Mouse (Mus musculus): ENCODE results near the gene Kif1b. TPM values are rescaled to one million over a fixed set of nuclear protein-coding genes. Genes with fewer than 3 reads are reported as not detected.

Gene Kif1b
- total and polyA plus RNA-seq, 3 experiments, result 8.8 to 20.2 (median 16.3) TPM

DNA sequence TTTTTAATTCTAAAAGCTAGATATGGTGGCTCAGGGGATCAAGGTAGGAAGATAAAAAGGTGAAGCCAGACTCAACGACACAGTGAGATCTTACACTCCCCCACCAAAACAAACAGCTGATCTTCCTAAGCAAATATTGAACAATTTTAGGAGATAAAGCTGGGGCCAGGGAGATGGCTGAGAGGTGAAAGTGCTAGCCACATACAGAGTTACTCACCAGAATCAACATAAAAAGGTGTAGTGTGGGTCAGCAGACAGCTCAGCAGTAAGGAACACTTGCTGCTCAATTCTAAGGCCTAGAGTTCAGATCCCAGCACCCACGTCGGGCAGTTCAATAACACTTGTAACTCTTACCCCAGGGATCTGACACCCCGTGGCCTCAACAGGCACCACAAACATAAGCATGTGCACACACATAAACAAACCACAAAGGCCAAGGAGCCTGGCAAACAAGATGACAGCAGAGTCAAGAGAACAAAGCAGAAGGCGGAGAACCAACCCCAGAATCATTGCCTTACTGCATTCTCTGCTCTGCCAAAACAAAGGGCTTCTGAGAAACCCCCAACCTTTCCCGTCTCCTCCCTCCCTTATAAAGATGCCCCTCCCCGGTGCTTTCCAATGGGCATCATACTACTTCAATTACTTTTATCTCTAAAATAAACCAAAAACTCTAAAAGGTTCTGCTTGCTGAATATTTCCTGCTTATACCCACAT, 25.3 kb downstream of the Kif1b start:
- TF ChIP-seq ETS1 (IDR thresholded peaks at IDR 0.05; ENCODE audit: low read depth, low read length) (no peak), USF2 (IDR thresholded peaks at IDR 0.05; ENCODE audit: borderline replicate concordance in 1 of 2, insufficient read depth in 1 of 2, low read depth in 1 of 2, low read length in 2 of 2) (no peak), CHD2 (IDR thresholded peaks at IDR 0.05; ENCODE audit: low read length) (no peak), ELF1 (IDR thresholded peaks at IDR 0.05; ENCODE audit: low read depth, low read length) (no peak), HCFC1 (IDR thresholded peaks at IDR 0.05; ENCODE audit: low read depth, low read length) (no peak), ZKSCAN1 (IDR thresholded peaks at IDR 0.05; ENCODE audit: low read depth, low read length) (no peak), KAT2A (conservative IDR thresholded peaks at IDR 0.05; ENCODE audit: low read depth, low read length) (no peak), SIN3A (IDR thresholded peaks at IDR 0.05; ENCODE audit: low read length) (no peak), MEF2A (IDR thresholded peaks at IDR 0.05; ENCODE audit: extremely low read depth, insufficient replicate concordance, low read depth, low read length, poor library complexity, severe bottlenecking) (no peak)
- H3K36me3 ChIP-seq (ENCODE audit: control insufficient read depth in 1 of 2, insufficient read depth in 2 of 2, low read length in 2 of 2), result peaks cover 0 to 2% of the 10 kb centered on the region in 2 experiments; a peak in 2 of 4 replicates
- H3K79me2 ChIP-seq (ENCODE audit: control insufficient read depth, insufficient read depth, low read length, poor library complexity), result no peaks in the 10 kb centered on the region; the same call in 1 of the 2 replicates
- no peaks in the 10 kb centered on the region for H3K9me3 ChIP-seq (replicated peaks; ENCODE audit: insufficient read depth, low read length)
- H3K27me3 ChIP-seq (ENCODE audit: control insufficient read depth in 1 of 2, insufficient read depth in 2 of 2, low read length in 2 of 2), result no peaks in the 10 kb centered on the region
- peaks cover 0 to 2% of the 10 kb centered on the region in 2 experiments; a peak in 1 of 4 replicates for H3K4me1 ChIP-seq (ENCODE audit: control insufficient read depth in 1 of 2, insufficient read depth in 2 of 2, low read length in 2 of 2)
- no peak for DNase-seq (ENCODE audit: low read depth, low spot score)
- H3K9ac ChIP-seq (ENCODE audit: control insufficient read depth, low read depth, low read length, poor library complexity, severe bottlenecking), result no peak overlapping the region
- H3K27ac ChIP-seq (ENCODE audit: control insufficient read depth, low read depth, low read length), result no peak overlapping the region
- no peak overlapping the region for H3K4me3 ChIP-seq (ENCODE audit: control insufficient read depth in 1 of 2, insufficient read depth in 1 of 2, low read depth in 2 of 2, low read length in 2 of 2)

DNA sequence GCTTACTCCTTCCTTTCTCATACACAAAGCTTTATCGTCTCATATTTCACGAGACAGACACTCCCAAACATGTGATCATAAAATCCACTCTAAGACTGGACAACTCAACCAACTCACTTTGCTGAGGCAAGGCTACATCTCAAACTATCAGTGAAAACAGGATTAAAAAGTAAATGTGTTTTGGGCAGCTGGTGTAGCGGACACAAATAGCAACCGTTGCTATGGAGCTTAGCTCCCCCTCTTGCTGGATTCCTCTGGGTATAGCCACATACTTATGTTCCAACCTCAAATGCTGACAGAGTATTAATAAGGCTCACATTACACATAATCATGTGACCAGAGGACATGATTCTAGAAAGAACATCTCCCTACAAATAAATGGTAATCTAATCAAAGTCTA, 29.9 kb downstream of the Kif1b start:
- Histone ChIP-seq H3K36me3 (ENCODE audit: control insufficient read depth in 1 of 2, insufficient read depth in 2 of 2, low read length in 2 of 2) (no peaks in the 10 kb centered on the region; a peak in 2 of 4 replicates), H3K9me3 (replicated peaks; ENCODE audit: insufficient read depth, low read length) (no peaks in the 10 kb centered on the region), H3K27me3 (ENCODE audit: control insufficient read depth in 1 of 2, insufficient read depth in 2 of 2, low read length in 2 of 2) (no peaks in the 10 kb centered on the region), H3K79me2 (ENCODE audit: control insufficient read depth, insufficient read depth, low read length, poor library complexity) (no peaks in the 10 kb centered on the region; the same call in 1 of the 2 replicates), H3K4me3 (ENCODE audit: control insufficient read depth in 1 of 2, insufficient read depth in 1 of 2, low read depth in 2 of 2, low read length in 2 of 2) (no peak overlapping the region), H3K27ac (ENCODE audit: control insufficient read depth, low read depth, low read length) (no peak overlapping the region), H3K4me1 (ENCODE audit: control insufficient read depth in 1 of 2, insufficient read depth in 2 of 2, low read length in 2 of 2) (no peaks in the 10 kb centered on the region), H3K9ac (ENCODE audit: control insufficient read depth, low read depth, low read length, poor library complexity, severe bottlenecking) (no peak overlapping the region)
- TF ChIP-seq MAZ (IDR thresholded peaks at IDR 0.05; ENCODE audit: low read depth, low read length), result no peak
- no peak for TF ChIP-seq ETS1 (IDR thresholded peaks at IDR 0.05; ENCODE audit: low read depth, low read length)
- TF ChIP-seq NELFE (IDR thresholded peaks at IDR 0.05; ENCODE audit: low read depth, low read length), result no peak
- no peak for TF ChIP-seq ELF1 (IDR thresholded peaks at IDR 0.05; ENCODE audit: low read depth, low read length)
- TF ChIP-seq TCF12 (IDR thresholded peaks at IDR 0.05; ENCODE audit: low read depth, low read length), result no peak
- DNase-seq (ENCODE audit: low read depth, low spot score), result no peak

DNA sequence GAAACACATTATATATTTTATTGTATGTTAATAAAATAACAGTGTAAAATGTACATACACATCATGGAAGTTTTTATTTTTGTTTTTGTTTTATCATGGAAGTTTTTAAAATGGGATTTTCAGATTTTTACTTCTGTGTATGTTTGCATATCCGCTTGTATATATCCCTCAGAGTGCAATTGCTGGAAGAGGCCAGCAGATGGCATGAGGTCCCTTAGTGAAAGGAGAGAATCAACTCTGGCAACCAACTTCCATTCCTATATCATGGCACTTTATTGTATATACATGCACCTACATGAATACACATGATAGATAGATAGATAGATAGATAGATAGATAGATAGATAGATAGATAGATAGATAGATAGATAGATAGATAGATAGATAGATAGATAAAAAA, 34.4 kb downstream of the Kif1b start:
- H3K36me3 ChIP-seq (ENCODE audit: control insufficient read depth in 1 of 2, insufficient read depth in 2 of 2, low read length in 2 of 2), result no peaks in the 10 kb centered on the region; a peak in 2 of 4 replicates
- no peak overlapping the region for H3K27ac ChIP-seq (ENCODE audit: control insufficient read depth, low read depth, low read length)
- H3K79me2 ChIP-seq (ENCODE audit: control insufficient read depth, insufficient read depth, low read length, poor library complexity), result no peaks in the 10 kb centered on the region
- no peak overlapping the region for H3K9ac ChIP-seq (ENCODE audit: control insufficient read depth, low read depth, low read length, poor library complexity, severe bottlenecking)
- no peak for TF ChIP-seq ZMIZ1 (IDR thresholded peaks at IDR 0.05; ENCODE audit: low read depth, low read length)
- TF ChIP-seq BHLHE40 (IDR thresholded peaks at IDR 0.05; ENCODE audit: borderline replicate concordance, low read depth, low read length), result no peak
- TF ChIP-seq RCOR1 (IDR thresholded peaks at IDR 0.05; ENCODE audit: low read depth, low read length), result no peak
- TF ChIP-seq SMC3 (IDR thresholded peaks at IDR 0.05; ENCODE audit: low read depth, low read length), result peak; percentile 28; the same call in 1 of the 2 replicates
- no peak for TF ChIP-seq POLR2A (IDR thresholded peaks at IDR 0.05; ENCODE audit: control insufficient read depth in 1 of 2, insufficient read depth in 1 of 2, low read depth in 1 of 2, low read length in 2 of 2, poor library complexity in 1 of 2)
- TF ChIP-seq ELF1 (IDR thresholded peaks at IDR 0.05; ENCODE audit: low read depth, low read length), result no peak
- TF ChIP-seq CTCF (IDR thresholded peaks at IDR 0.05 in 2 of 3, conservative IDR thresholded peaks at IDR 0.05 in 1 of 3; ENCODE audit: control insufficient read depth in 1 of 3, insufficient read depth in 1 of 3, low read depth in 2 of 3, low read length in 3 of 3, poor library complexity in 1 of 3, severe bottlenecking in 1 of 3), result peak in 2 of 3 experiments; percentile 12 to 44; a peak in 2 of 6 replicates
- TF ChIP-seq JUND (IDR thresholded peaks at IDR 0.05; ENCODE audit: low read depth, low read length), result no peak
- no peak for TF ChIP-seq MAZ (IDR thresholded peaks at IDR 0.05; ENCODE audit: low read depth, low read length)
- peak; percentile 15; the same call in 1 of the 2 replicates for TF ChIP-seq RAD21 (IDR thresholded peaks at IDR 0.05; ENCODE audit: low read depth, low read length)
- no peak for TF ChIP-seq USF2 (IDR thresholded peaks at IDR 0.05; ENCODE audit: borderline replicate concordance in 1 of 2, insufficient read depth in 1 of 2, low read depth in 1 of 2, low read length in 2 of 2)
- TF ChIP-seq ZKSCAN1 (IDR thresholded peaks at IDR 0.05; ENCODE audit: low read depth, low read length), result no peak
- no peak for TF ChIP-seq MYB (IDR thresholded peaks at IDR 0.05; ENCODE audit: low read depth, low read length)
- TF ChIP-seq HCFC1 (IDR thresholded peaks at IDR 0.05; ENCODE audit: low read depth, low read length), result no peak
- no peak for TF ChIP-seq E2F4 (IDR thresholded peaks at IDR 0.05; ENCODE audit: borderline replicate concordance, low read depth, low read length)
- H3K27me3 ChIP-seq (ENCODE audit: control insufficient read depth in 1 of 2, insufficient read depth in 2 of 2, low read length in 2 of 2), result no peaks in the 10 kb centered on the region
- H3K9me3 ChIP-seq (replicated peaks; ENCODE audit: insufficient read depth, low read length), result no peaks in the 10 kb centered on the region
- peak; percentile 43 for DNase-seq (ENCODE audit: low read depth, low spot score)
- H3K4me1 ChIP-seq (ENCODE audit: control insufficient read depth in 1 of 2, insufficient read depth in 2 of 2, low read length in 2 of 2), result no peaks in the 10 kb centered on the region
- H3K4me3 ChIP-seq (ENCODE audit: control insufficient read depth in 1 of 2, insufficient read depth in 1 of 2, low read depth in 2 of 2, low read length in 2 of 2), result no peak overlapping the region
